In the genomic region with DNA sequence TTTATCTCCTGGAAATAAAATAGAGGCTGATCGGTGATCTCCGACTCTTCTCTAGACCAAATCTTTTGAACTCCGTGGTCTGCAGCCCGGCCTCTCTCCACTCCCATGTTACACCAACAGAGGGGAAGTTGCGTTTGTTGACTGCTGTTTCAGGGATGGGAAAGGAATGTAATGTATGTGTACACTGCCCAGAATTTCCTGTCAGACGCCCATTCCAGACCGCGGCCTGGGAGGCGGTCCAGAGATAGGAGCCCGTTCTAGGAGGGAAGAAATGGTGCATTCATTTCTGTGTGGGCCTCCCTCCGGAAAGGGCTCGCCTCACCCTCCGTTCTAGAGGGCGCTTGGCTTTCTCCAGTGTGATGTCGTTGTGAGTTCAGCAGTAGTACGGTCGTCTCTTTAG, we compare ENCODE assay signal across 9 mouse cellular contexts. TPM values are rescaled to one million over a fixed set of nuclear protein-coding genes. Genes with fewer than 3 reads are reported as not detected.
DNase-seq lines count a peak whose midpoint lies in the region; ATAC-seq and TF ChIP-seq lines count a peak whose summit lies in the region.
"Had no signal": no experiment of that assay in that cellular context is flagged by ENCODE, and none has a peak within 500 bp of the region (broad histone marks: within the 10 kb centered on the region; RNA-seq: fewer than 3 reads in every experiment).

No protein-coding gene starts in this region.

- no peak overlapping the region for H3K4me3 ChIP-seq in C2C12 (ENCODE audit: insufficient read depth, poor library complexity, severe bottlenecking)
- H3K4me3 ChIP-seq in embryonic facial prominence, embryonic 15.5 days (replicated peaks): no peak overlapping the region
- H3K4me3 ChIP-seq in intestine, postnatal 0 days (ENCODE audit: low read depth, low read length): no peak overlapping the region
- H3K4me3 ChIP-seq in midbrain, embryonic 14.5 days (replicated peaks; ENCODE audit: low read depth, low read length): no peak overlapping the region
- H3K4me3 ChIP-seq: forebrain, embryonic 15.5 days had no signal

- peaks cover 14% of the 10 kb centered on the region for H3K79me2 ChIP-seq in C2C12 (ENCODE audit: control insufficient read depth, insufficient read depth)

- no peaks in the 10 kb centered on the region for H3K9me3 ChIP-seq in embryonic facial prominence, embryonic 15.5 days (replicated peaks)
- H3K9me3 ChIP-seq in intestine, postnatal 0 days (ENCODE audit: control insufficient read depth): no peaks in the 10 kb centered on the region
- H3K9me3 ChIP-seq in midbrain, embryonic 14.5 days (ENCODE audit: control insufficient read depth, low read length): no peaks in the 10 kb centered on the region
- H3K9me3 ChIP-seq: forebrain, embryonic 15.5 days had no signal

- H3K36me3 ChIP-seq in C2C12 (ENCODE audit: control insufficient read depth, insufficient read depth): no peaks in the 10 kb centered on the region
- no peaks in the 10 kb centered on the region for H3K36me3 ChIP-seq in embryonic facial prominence, embryonic 15.5 days
- H3K36me3 ChIP-seq in intestine, postnatal 0 days (ENCODE audit: control insufficient read depth, insufficient read depth): no peaks in the 10 kb centered on the region; the same call in 1 of the 2 replicates
- H3K36me3 ChIP-seq in midbrain, embryonic 14.5 days (ENCODE audit: control insufficient read depth, insufficient read depth, low read length): no peaks in the 10 kb centered on the region
- H3K36me3 ChIP-seq: forebrain, embryonic 15.5 days had no signal

- H3K4me2 ChIP-seq in embryonic facial prominence, embryonic 15.5 days (replicated peaks): peak overlapping the region; percentile 3; the same call in 1 of the 2 replicates
- peak overlapping the region; percentile 24 for H3K4me2 ChIP-seq in intestine, postnatal 0 days (replicated peaks; ENCODE audit: low read depth)
- no peak overlapping the region for H3K4me2 ChIP-seq in midbrain, embryonic 14.5 days (ENCODE audit: low read length)
- H3K4me2 ChIP-seq: forebrain, embryonic 15.5 days had no signal

- DNase-seq in lung, adult 18-20 months: peak; percentile 78 to 84
- DNase-seq in midbrain, embryonic 14.5 days: no peak
- DNase-seq in left cerebral cortex, adult 8-10 months (ENCODE audit: low spot score in 2 of 2): no peak
- no peak for DNase-seq in cerebellum, adult 18-20 months

- no peak for TF ChIP-seq CTCF in C2C12 (IDR thresholded peaks at IDR 0.05; ENCODE audit: control insufficient read depth, insufficient read depth, insufficient read length)
- TF ChIP-seq CTCF in intestine, postnatal 0 days (IDR thresholded peaks at IDR 0.05; ENCODE audit: low read depth): no peak

- H3ac ChIP-seq in C2C12 (ENCODE audit: control insufficient read depth, insufficient read length, low read depth): no peak overlapping the region

- WGBS in embryonic facial prominence, embryonic 15.5 days: 58% methylated on average over 17 of the region's 17 CpGs
- 28% methylated on average over 17 of the region's 17 CpGs for WGBS in intestine, postnatal 0 days
- 88% methylated on average over 17 of the region's 17 CpGs for WGBS in midbrain, embryonic 14.5 days

- peaks cover 46% of the 10 kb centered on the region for H3K4me1 ChIP-seq in embryonic facial prominence, embryonic 15.5 days
- H3K4me1 ChIP-seq in intestine, postnatal 0 days (replicated peaks; ENCODE audit: control insufficient read depth, insufficient read depth, low read length): peaks cover 6% of the 10 kb centered on the region; the same call in 1 of the 2 replicates
- no peaks in the 10 kb centered on the region for H3K4me1 ChIP-seq in midbrain, embryonic 14.5 days (ENCODE audit: control insufficient read depth, insufficient read depth, low read length)

- peak; percentile 85 for ATAC-seq in embryonic facial prominence, embryonic 15.5 days (ENCODE audit: insufficient number of reproducible peaks, low FRiP score, low TSS enrichment, low read depth)
- 0 out of 2 replicates have a peak, but pooled peaks have one; percentile 23 for ATAC-seq in intestine, postnatal 0 days
- ATAC-seq in activated CD4-positive, CD25-positive, alpha-beta regulatory T cell, adult 4 months: no peak
- no peak for ATAC-seq in midbrain, embryonic 14.5 days (ENCODE audit: low FRiP score, low TSS enrichment)
- ATAC-seq: forebrain, embryonic 15.5 days had no signal

- peaks cover 2% of the 10 kb centered on the region for H3K79me3 ChIP-seq in C2C12 (ENCODE audit: low read depth)

- no peak overlapping the region for H3K9ac ChIP-seq in embryonic facial prominence, embryonic 15.5 days
- no peak overlapping the region for H3K9ac ChIP-seq in intestine, postnatal 0 days (ENCODE audit: low read depth, low read length)
- H3K9ac ChIP-seq in midbrain, embryonic 14.5 days (replicated peaks; ENCODE audit: low read length): no peak overlapping the region
- H3K9ac ChIP-seq: forebrain, embryonic 15.5 days had no signal

- H3K27me3 ChIP-seq in C2C12 (ENCODE audit: control insufficient read depth, insufficient read depth, insufficient read length): no peaks in the 10 kb centered on the region
- no peaks in the 10 kb centered on the region for H3K27me3 ChIP-seq in embryonic facial prominence, embryonic 15.5 days
- no peaks in the 10 kb centered on the region for H3K27me3 ChIP-seq in intestine, postnatal 0 days (replicated peaks; ENCODE audit: control insufficient read depth, insufficient read depth, low read length)
- no peaks in the 10 kb centered on the region for H3K27me3 ChIP-seq in midbrain, embryonic 14.5 days (ENCODE audit: control insufficient read depth, insufficient read depth, low read length)
- H3K27me3 ChIP-seq: forebrain, embryonic 15.5 days had no signal

- peak overlapping the region; percentile 77 for H3K27ac ChIP-seq in embryonic facial prominence, embryonic 15.5 days (replicated peaks)
- no peak overlapping the region; the same call in 1 of the 2 replicates for H3K27ac ChIP-seq in intestine, postnatal 0 days (ENCODE audit: low read depth, low read length)
- no peak overlapping the region for H3K27ac ChIP-seq in midbrain, embryonic 14.5 days (replicated peaks; ENCODE audit: low read depth, low read length)
- H3K27ac ChIP-seq: forebrain, embryonic 15.5 days had no signal

TF ChIP-seq in C2C12, 6 proteins besides CTCF, POLR2A, EP300 and RAD21:
- TF ChIP-seq MAX (IDR thresholded peaks at IDR 0.05) (no peak), CEBPB (IDR thresholded peaks at IDR 0.05; ENCODE audit: low read depth) (peak; percentile 16), MYOG (IDR thresholded peaks at IDR 0.05; ENCODE audit: control insufficient read depth, extremely low read depth, insufficient read length) (no peak)

RNA-seq across cellular contexts. Expression of gene Vill, which starts 50.3 kb away (rescaled TPM):
- polyA plus RNA-seq in C2C12 (2012; fragmentation: generic; extraction: Trizol): 0.96 TPM
- 17.1 and 19.0 TPM in 2 replicates for polyA plus RNA-seq in embryonic facial prominence, embryonic 15.5 days (2015; fragmentation: Nextera tagmentation; extraction: Ambion mirVana)
- polyA plus RNA-seq in intestine, postnatal 0 days (2015; fragmentation: Nextera tagmentation; extraction: Ambion mirVana): 3.6 and 5.1 TPM in 2 replicates
- polyA plus RNA-seq in activated CD4-positive, CD25-positive, alpha-beta regulatory T cell, adult 4 months (2017; shearing (Covaris generic)): 10 to 100 TPM; 13.0 to 14.8 TPM
- 2.1 and 2.6 TPM in 2 replicates for polyA plus RNA-seq in midbrain, embryonic 14.5 days (2014; fragmentation: Nextera tagmentation; extraction: Ambion mirVana)
- total RNA-seq in left cerebral cortex, adult 8-10 months (2022): 1 to 10 TPM; 5.3 to 7.6 (median 7.3) TPM

Comparison
In these comparisons a context has a peak if more than half of its experiments do, and no peak if none do; other contexts are left out.
1. ATAC-seq: peak in embryonic facial prominence, embryonic 15.5 days (single experiment) and intestine, postnatal 0 days (single experiment); none in activated CD4-positive, CD25-positive, alpha-beta regulatory T cell, adult 4 months (single experiment) and midbrain, embryonic 14.5 days (single experiment).
2. DNase-seq: peak in lung, adult 18-20 months (2 of 2); none in midbrain, embryonic 14.5 days (single experiment), left cerebral cortex, adult 8-10 months (0 of 2) and cerebellum, adult 18-20 months (0 of 2).